Mouse (Mus musculus) E14TG2a.4 (cell line): ENCODE data around the gene Lypla2.

Experiments used
- CTCF ChIP-seq: conservative IDR thresholded peaks from 2 replicates; pipeline ENCODE4 v1.5.1; 2014; ENCODE audit warnings: low read length
- POU5F1 ChIP-seq: IDR thresholded peaks from 2 replicates; pipeline ENCODE4 v1.6.1; 2014; ENCODE audit warnings: low read length, borderline replicate concordance

DNA sequence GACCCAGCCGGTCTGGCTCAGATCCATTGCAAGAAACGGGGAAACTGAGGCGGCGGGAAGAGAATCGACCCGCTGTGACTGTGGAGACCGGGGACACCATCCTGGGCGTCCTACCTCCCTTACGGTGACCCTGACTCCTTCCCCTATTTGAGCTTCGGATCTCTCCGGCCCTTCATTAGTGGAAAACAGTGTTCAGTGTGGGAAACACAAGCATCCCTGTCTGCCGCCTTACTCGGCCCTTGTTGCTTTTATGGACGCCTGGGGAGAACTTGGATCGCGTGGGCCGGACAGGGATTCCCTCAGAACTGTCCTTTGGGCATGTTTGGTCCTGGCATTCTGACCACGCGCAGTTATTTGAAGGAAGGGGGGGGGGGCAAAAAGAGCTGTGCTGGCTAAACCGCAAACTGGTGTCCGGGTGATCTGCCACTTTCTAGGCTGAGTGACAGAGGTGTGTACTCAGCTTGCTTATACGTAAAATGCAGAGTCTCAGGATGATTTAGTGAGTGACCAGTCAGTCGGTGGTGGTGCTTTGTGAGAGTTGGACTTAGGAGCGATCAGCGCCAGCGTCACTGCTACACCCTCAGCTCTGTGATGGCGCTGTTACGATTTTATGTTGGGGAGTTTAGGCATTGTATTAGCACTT is 25.6 kb downstream of the Lypla2 start:
- TF ChIP-seq CTCF (no peak), POU5F1 (no peak)
